Mouse (Mus musculus): ENCODE data around the gene Slc35e3.
"Not testable (repeated sequence)": the region's sequence is repeated elsewhere in the genome, so short reads cannot be mapped to it uniquely, and the experiment has no call there.

Slc35e3 gene

DNA sequence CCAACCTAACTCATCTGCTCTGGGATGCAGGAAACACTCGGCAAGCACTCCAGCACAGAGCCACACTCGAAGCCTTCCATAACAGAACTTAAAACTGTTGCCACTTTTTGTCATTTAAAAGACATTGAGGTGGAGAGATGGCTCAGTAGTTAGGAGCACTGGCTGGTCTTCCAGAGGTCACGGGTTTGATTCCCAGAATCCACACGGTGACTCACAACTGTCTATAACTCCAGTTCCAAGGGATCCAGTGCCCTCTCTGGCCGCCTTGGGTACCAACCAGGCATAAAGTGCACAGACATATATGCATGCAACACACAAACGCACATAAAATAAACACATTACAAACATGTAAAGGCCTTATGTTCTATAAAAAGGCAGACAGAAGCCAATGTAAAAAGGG lies 15.4 kb upstream of the Slc35e3 start:
- no peak for DNase-seq

DNA sequence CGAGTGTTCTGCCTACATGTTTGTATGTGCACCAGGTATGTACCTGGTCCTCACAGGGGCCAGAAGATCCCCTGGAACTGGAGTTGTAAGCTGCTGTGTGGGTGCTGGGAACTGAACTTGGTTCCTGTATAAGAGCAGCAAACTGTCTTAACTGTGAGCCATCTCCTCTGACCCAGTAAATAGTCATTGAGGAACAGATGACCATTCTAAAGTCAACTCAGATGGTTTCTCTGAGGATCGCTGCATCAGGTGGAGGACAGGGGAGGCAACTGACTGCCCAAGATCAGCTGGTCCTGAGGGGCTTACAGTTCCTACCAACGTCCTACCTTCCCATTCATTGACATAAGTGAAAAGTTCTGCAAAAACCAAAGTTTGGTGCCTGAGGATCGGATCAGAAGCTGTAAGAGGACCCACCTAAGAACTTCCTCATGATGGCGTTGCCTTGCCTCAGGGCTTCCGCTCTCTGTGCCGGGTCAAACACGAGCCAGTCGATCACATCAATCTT lies 14.7 kb upstream of the Slc35e3 start:
- DNase-seq, result no peak

DNA sequence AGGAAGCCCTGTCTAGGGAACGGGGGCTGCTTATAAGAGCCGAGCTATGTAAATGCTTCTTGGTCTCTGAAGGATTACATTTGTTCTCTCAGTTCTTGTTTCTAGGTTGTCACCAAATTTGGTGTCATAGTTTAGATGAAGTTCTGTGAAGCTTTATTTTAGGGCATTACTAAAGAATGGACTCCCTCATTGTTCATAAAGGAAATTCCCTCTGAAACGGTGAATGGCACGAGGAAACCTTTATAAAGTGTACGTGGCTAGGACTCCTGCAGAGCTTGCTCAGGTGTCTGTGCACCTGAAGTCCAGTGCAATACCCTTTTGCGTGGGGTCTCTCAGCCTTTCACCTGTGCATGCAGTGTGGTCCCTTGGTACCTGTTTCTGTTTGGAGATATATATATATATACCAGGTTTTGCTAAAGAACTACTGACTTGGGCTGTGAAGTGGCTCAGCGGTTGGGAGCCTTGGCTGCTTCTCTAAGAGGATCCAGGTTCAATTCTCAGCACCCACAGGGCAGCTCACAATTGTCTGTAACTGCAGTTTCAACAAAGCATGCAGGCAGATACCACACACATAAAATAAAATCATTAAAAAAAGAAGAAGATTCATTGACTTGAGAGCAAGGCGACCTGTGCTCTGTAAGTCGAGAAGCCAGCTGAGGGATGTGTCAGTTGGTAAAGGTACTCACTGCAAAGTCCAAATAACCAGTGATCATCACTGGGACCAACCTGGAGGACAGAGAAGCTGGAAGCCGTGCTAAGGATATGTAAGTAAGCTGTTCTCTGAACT lies 13.9 kb upstream of the Slc35e3 start:
- no peak for DNase-seq

DNA sequence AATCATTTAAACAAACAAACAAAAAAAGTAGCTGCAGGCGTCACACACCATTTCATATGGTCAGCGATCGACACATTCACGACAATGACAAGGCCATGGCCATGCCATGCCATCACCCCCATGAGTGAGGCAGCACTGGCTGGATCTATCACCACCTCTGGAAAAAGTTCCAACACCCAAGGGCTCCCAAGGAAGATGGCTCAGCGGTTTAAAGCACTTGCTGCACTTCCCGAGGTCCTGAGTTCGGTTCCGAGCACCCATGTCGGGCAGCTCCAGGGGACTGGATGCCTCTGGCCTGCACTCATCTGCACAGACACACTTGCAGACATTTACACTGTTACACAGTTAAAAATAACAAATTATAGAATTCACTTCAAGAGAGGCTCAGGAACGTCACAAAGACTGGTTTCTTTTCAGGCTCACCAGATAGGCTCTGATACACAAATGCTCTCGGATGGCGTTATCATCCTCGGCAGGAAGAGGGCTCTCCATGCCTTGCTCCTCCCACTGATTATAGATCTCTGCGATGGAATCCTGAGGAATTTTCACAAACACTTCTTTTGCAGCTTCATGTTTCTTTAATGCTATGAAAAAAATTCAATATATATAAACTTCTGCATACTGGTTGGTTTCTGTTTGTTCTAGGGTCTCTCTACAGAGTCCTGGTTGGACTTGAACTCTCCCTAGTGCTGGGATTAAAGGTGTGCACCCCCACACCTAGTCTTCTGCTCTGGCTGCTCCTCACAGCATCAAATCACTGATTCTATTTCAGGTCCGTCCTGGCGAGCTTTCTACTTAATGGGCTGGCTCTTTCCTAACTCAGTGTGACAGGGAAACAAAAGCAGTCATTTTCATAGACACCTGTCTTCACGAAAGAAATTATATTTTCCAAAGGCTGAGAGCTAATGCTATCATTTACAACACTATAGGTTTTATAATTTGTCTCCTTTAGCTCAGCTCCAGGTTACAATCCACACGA lies 12.9 kb upstream of the Slc35e3 start:
- no peak for DNase-seq

DNA sequence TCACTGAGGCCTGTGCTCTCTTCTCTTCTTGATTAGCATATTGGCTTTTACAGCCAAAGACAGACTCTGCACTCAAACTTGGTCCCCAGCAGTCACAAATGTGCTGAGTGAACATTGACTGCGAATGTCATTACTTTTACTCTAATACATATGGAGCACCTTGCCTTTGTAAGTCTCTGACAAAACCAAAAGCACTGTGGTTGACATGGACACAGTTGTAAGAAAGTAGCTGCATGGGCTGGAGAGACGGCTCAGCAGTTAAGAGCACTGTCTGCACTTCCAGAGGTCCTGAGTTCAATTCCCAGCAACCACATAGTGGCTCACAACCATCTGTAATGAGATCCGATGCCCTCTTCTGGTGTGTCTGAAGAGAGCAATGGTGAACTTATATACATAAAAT lies 12.2 kb upstream of the Slc35e3 start:
- DNase-seq, result not testable (repeated sequence)

DNA sequence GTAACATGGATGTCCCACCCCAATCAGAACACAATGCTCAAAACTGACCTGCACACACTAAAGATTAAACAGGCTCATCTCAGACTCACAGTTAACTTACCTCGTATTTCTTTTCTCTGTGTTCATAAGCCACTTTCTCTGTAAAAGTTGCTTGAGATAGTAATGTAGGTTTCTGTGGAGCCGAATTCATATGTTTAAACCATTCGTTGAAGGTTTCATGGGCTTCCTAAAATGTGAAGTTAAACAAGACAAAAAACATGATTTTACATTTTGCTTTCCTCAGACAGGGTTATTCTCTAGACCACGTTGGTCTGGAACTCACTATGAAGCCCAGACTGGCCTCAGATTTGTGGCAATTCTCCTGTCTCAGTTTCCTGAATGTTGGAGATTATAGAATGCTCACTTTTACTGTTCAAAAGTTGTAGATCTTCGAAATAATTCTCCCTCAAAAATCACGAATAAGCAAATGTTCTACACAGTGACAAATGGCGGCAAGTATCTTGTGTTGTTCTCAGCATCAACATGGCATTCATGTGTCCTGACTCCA lies 11.7 kb upstream of the Slc35e3 start:
- DNase-seq, result no peak

DNA sequence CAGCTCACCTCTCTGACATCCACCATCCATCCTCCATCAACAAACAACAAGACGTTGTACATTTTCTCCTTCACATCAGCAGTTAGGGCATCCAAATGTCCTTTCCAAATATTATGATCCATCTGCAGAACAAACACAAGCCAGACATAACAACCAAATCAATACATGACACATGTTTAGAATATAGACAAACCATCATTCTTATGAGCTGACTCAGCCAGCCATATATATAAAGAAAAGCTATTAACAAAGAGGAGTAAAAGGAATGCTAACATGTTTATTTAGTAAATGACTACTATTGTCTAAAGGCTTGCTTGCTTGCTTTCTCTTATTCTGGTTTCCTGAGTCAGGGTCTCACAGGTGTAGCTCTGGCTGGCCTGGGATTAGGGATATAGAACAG lies 11.1 kb upstream of the Slc35e3 start:
- DNase-seq, result no peak

DNA sequence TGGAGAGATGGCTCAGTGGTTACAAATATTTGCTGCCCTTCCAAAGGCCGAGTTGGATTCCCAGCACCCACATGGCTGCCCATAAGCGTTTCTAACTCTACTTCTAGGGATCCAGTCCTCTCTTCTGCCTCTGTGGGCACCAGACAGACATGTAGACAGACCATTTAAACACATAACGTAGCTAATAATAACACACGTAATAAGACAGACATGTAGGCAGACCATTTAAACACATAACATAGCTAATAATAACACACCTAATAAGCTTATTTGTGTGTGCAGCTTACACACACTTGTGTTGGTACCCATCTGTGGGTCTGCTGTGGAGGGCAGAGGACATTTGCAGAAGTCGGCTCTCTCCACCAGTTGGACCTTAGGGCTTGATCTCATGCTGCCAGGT lies 10.6 kb upstream of the Slc35e3 start:
- no peak for DNase-seq

DNA sequence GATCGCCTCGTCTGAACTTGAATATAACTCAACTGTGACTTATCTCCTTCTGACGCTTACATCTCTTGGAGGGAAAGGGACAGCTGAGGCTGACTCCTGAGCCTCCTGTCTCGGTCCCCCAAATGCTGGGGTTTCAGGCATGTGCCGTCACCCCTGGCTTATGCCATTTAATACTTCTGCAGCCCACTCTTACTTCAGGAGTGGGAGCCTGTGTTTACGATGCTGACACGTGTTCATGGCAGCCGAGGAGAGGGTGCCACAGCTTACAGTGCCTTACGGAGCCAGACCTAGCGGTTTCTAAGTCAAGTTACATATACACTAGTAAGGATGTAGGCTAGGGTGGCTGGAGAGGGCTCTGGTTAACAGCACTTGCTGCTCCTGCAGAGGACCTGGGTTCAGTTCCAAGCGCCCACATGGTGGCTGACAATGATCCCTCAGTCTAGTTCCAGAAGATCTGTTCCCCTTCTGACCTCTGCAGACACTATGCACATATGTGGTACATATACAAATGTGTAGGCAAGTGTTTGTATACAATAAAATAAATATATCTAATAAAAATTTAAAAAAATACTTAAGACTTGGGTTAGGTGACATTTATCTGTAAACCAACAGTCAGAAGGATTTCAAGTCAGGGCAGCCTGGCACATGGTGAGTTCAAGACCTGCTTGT lies 9.8 kb upstream of the Slc35e3 start:
- DNase-seq, result no peak

DNA sequence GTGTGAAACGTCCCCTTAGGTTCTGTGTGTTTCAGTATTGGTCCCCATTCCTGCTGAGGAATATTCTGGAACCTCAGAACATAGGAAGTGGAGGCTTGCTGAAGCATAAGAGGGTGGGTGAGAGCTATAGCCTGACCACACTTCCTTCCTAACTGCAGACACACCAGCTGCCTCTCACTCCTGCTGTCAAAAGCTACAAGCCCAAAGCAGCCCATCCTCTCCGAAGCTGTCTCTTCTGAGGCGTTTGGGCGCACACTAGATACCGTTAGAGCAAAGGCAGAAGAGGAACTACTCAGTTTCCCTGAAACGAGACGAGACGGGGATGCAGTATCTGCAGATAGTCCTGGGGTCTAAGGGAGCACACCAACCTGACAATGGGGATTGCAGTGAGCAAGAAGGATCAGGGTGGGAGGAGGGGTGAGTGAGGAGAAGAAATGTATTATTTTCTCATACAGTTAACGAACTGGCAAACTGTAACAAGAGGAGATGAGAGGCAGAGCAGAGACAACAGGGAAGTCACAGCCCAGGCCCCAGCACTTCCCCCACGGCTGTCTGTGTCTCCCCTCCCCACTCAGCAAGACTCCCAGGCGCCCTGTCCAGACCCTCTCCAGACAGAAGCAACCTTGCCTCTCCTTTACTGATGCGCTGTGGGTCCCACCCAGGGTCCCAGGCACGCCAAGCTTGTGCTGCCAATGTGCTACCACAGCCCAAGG lies 9.1 kb upstream of the Slc35e3 start:
- DNase-seq, result no peak

DNA sequence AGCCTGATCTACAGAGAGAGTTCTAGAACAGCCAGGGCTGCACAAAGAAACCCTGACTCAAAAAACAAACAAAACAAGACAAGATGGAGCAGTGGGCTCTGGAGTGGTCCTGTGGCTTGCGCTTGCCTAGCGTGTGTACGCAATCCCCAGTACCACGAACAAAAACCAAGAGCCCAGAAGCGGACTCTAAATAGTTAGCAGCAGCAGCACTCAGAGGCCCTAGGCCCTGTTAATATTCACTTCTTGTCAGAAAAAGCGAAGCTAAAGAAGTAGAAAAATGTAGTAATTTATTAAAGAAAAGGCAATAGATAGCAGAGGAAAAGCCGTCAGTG lies 8.4 kb upstream of the Slc35e3 start:
- no peak for DNase-seq

DNA sequence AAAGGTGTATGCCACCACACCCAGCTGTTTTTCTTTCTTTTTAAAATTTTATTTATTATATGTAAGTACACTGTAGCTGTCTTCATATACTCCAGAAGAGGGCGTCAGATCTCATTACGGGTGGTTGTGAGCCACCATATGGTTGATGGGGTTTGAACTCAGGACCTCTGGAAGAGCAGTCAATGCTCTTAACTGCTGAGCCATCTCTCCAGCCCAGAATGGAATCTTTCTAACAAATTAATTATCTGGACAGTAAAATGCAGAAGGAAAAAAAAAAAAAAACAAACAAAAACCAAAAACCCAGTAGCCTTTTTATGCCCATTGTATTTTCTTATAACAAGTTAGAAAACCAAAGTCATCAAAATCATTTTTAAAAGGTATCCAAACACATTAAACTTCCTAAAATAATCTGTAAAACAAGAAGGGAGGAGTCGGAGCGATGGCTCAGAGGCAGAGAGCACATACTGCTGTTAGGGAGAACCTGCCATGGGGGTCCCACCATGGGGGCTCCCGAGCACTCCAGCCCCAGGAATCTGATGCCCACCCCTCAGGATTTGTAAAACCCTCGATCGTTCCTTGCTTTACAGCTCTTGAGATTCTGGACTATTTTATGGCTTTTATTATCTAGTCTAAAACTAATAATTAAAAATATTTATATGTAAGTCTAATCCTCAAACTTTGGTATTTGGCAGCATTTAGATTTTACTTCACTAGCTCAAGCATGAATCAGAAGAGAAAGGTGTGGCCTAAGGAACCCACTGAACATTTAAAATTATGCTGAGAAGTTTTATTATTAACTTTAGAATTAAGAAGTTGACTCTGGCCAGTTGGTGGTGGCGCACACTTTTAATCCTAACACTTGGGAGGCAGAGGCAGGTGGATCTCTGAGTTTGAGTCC lies 7.8 kb upstream of the Slc35e3 start:
- no peak for DNase-seq

DNA sequence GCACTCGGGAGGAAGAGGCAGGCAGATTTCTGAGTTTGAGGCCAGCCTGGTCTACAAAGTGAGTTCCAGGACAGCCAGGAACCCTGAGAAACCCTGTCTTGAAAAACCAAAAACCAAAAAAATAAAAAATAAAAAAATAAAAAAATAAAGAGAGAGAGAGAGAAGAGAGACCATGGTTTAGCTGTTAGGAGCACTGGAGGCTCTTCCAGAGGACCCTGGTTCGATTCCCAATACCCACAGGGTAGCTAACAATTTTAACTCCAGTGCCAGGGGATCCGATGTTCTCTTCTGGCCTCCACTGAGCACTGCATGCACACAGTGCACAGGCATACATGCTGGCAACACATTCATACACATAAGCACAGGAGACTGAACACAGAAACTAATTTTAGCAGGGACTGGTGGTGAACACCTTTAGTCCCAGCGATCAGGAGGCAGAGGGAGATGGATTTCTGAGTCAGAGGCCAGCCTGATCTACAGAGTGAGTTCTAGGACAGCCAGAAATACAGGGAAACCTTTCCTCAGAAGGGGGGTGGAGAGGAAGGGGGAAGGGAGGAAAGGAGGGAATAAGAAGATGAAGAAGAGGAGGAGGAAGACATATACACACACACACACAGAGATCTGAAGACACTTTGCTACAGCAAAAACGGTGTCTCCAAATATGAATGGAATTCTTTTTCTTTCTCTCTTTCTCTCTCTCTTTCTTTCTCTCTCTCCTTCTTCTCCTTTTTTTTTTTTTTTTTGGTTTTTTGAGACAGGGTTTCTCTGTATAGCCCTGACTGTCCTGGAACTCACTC lies 6.9 kb upstream of the Slc35e3 start:
- DNase-seq, result no peak

DNA sequence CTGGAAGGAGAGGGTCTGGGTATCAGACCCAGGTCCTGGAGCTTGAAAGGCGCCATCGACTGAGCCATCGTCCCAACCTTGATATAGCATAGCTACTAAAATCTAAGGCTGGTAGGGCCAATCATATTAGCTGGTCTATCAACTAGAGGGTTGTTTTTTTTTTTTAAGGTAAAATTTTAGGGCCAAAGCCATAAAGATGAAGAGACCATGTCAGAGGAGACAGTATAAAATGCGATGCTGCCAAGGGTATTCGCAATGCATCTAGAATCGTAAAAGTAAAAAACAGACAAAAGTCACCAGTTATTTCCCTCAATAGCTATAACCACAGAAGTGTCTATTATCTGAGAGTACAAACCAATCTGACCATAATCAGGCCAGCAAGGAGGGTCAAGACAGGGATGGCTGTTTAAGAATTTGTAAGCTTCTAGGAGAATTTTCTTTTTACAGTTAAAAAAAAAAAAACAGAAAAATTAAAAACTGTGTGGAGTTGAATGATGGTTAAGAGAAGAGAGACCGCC lies 6.2 kb upstream of the Slc35e3 start:
- DNase-seq, result no peak

DNA sequence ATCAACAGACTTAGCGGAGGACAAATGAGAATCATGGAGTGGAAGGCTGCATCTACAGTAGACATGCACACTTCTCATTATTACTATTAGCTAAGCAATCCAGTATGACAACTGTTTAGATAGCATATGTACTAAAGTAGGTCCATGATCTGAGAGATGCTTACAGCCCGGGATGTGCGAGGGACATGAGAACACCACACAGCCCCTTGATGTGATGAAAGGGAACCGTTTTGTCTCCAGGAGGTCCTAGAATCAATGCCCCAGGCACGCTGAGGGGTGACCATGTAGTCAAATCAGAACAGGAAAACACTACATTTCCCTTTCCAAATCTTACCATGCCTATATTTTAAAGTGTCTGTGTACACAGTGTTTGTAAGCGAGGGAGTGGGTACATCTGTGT lies 5.6 kb upstream of the Slc35e3 start:
- DNase-seq, result no peak

DNA sequence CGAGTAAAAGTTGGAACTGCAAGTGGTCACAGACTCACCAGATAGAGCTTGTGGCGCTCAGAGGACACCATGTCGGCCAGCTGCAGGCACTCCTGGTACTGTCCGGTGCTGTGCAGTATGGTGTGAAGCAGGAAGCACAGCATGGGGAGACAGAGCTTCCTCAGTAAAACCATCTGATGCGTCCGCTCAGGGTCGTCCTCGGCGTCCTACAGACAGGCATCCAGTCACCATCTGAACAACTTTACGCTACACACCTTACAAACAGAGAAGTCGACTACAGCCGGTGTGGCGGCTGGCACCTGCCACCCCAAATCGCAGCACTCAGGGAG lies 5.1 kb upstream of the Slc35e3 start:
- DNase-seq, result no peak

DNA sequence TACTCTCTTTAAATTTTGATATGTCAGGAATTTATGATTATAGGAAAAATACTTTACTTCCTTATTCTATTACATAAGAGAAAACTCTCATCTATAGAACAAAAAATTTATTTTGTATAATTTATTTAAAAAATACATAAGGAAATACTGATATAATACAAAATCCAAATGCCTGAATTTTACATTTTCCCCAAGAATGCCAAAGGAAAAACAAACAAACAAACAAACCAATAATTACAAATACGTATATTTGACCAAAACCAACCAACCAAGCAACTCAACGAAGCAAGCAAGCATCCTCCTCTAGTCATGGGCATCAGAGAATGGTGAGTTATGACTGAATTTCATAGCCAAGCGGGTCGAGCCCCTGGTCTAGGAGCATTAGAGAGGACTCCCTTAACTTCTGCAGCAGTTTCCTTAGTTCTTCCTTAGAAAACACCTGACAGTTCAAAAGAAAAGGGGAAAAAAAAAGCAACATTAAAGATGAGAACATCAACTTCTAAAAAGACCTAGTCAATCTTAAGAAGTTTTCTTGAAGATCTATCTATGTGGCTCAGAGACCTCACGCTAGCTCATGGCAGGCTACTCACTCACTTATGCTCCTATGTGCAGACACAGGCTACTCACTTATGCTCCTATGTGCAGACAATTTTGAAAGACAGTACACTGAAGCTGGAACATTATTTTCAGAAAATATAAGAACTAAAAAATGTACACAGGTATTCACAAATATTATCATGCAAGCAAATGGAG lies 4.5 kb upstream of the Slc35e3 start:
- DNase-seq, result no peak

DNA sequence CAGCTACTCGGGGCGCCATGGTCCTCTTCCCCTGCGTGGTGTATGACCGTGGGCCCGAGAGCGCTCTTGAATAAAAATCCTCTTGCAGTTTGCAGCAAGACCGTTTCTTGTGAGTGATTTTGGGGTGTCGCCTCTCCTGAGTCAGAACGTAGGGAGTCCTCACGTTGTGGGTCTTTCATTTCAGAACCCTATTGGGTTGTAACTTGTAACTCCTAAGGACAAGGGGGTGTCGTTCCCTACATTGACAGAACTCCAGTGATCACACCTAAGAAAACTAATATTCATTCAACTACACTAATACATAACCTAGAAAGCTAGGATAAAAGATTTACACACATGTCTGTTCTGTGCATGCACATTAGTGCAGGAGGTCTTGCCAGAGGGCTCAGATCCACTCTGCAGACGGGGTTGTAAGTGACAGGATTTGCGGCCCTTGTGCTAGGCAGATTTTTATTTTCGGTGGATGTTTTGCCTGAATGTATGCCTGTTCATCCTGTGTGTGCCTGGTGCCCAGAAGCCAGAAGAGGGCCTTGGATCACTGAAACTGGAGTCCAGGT lies 3.7 kb upstream of the Slc35e3 start:
- DNase-seq, result no peak

DNA sequence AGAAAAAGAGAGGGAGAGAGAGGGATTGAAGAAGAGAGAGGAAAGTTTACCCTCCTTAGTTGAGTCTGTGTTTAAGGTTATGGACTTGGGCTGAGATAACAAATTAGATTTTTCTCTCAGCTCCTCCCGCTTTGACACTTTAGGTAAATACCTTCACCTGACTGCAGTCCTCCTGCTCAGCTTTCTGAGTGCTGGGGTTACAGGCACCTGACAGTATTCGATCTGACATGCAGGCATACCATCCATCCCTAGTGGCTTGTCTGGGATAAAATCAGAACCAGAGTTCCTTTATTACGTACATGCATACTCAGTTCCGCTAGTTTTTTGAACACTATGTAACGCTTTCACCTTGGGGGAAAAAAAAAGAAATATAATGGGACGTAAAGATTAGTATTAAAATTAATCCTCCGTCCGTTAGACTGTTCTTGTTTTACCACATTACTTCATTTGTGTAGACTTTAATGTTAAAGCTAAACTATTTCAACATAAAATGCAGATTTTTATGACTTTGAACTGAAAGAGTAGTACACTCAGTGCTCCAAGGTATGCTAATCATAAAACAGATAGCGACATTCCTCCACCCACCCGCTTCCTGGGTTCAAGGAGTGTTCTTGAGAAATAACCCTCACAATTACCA lies 3.0 kb upstream of the Slc35e3 start:
- no peak for DNase-seq

All from cerebellum, postnatal 36 days (tissue).